Mouse (Mus musculus): Measurements from ENCODE around the gene C77080. TPM values are rescaled to one million over a fixed set of nuclear protein-coding genes. Genes with fewer than 3 reads are reported as not detected.

The C77080 gene
- total RNA-seq (2014; rRNA removed; ENCODE audit: low replicate concordance) (7.8 and 9.0 TPM in 2 replicates), polyA plus RNA-seq (2015; fragmentation: Nextera tagmentation; extraction: Ambion mirVana) (0.77 and 0.78 TPM in 2 replicates)

DNA sequence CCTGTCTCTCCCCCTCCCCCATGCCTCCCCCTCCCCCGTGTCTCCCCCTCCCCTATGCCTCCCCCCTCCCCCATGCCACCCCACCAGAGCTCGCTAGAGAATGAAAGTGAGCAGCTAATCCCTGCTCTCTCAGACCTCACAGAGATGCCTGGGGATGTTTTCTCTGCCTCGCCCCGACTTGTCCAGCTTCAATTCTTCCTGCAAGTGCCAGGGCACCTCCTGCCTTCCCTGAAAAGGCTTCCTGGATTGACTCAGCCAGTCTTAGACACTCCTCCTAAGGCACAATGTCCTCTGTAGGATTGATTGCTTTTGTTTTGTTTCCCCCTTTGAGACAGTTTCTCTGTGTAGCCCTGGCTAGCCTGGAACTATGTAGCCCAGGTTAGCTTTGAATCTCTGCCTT lies at the start of gene C77080:
Gene C77080 (minus strand): TSS at position 209 of the 400 bp plus-strand sequence.
- H3K4me1 ChIP-seq (ENCODE audit: control insufficient read depth, insufficient read depth), result peaks cover 14% of the 10 kb centered on the region
- no peak within 1 kb of the TSS for H3K4me3 ChIP-seq (ENCODE audit: low read depth, low read length)
- 13% methylated on average over 3 of the region's 4 CpGs for WGBS
- no peak for ATAC-seq (ENCODE audit: insufficient read depth, low read depth)
- no peaks in the 10 kb centered on the region for H3K36me3 ChIP-seq (replicated peaks; ENCODE audit: control insufficient read depth, insufficient read depth, low read length)
- H3K27me3 ChIP-seq (ENCODE audit: control insufficient read depth, insufficient read depth, low read length), result no peaks in the 10 kb centered on the region
- no peak within 1 kb of the TSS for H3K4me2 ChIP-seq (ENCODE audit: low read depth, low read length)
- H3K9me3 ChIP-seq (replicated peaks; ENCODE audit: control insufficient read depth, low read length), result no peaks in the 10 kb centered on the region
- TF ChIP-seq EP300 (IDR thresholded peaks at IDR 0.05; ENCODE audit: low read depth), result no peak
- no peak for TF ChIP-seq CTCF (IDR thresholded peaks at IDR 0.05; ENCODE audit: low read depth)
- no peak within 1 kb of the TSS for H3K9ac ChIP-seq (replicated peaks; ENCODE audit: low read depth, low read length)
- DNase-seq (ENCODE audit: low spot score), result no peak
- H3K27ac ChIP-seq (ENCODE audit: low read depth), result peak within 1 kb of the TSS; percentile 53; the same call in 1 of the 2 replicates

- ATAC-seq (ENCODE audit: insufficient read depth, low read depth), result no peak
- peaks cover 65% of the 10 kb centered on the region for H3K36me3 ChIP-seq (replicated peaks; ENCODE audit: control insufficient read depth, insufficient read depth, low read length)
- 88% methylated on average over 1 of the region's 1 CpGs for WGBS
These were observed 46.7 kb upstream of the C77080 start for GRCm38 (mm10) chr4:129307936-129308335.

DNA sequence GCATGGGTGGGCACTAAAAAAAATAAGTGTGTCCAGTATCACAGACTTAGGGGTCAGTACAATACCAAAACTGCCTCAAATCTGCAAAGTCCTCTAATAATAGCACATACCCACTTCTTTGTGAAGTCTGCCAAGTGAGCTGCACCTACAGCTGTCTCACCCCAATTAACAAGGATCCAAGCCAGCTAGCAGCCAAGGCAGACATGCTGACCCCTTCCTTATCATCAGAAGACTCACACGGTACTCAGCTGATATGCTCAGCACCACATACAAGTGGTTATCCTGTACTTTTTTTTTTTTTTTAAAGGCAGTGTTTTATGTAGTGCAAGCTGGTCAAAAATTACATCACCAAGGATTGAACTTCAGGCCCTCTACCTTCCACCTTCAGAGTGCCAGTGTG lies 43.1 kb upstream of the C77080 start:
- TF ChIP-seq CTCF (IDR thresholded peaks at IDR 0.05; ENCODE audit: low read depth) (no peak), EP300 (IDR thresholded peaks at IDR 0.05; ENCODE audit: low read depth) (no peak)
- no peak overlapping the region for H3K4me3 ChIP-seq (ENCODE audit: low read depth, low read length)
- ATAC-seq (ENCODE audit: insufficient read depth, low read depth) (0 out of 2 replicates have a peak, but pooled peaks have one; percentile 17), DNase-seq (ENCODE audit: low spot score) (no peak)
- no peak overlapping the region for H3K4me2 ChIP-seq (ENCODE audit: low read depth, low read length)
- H3K36me3 ChIP-seq (replicated peaks; ENCODE audit: control insufficient read depth, insufficient read depth, low read length), result peaks cover 37% of the 10 kb centered on the region
- 8% methylated on average over 1 of the region's 1 CpGs for WGBS
- H3K9ac ChIP-seq (replicated peaks; ENCODE audit: low read depth, low read length), result no peak overlapping the region
- no peaks in the 10 kb centered on the region for H3K9me3 ChIP-seq (replicated peaks; ENCODE audit: control insufficient read depth, low read length)
- H3K27me3 ChIP-seq (ENCODE audit: control insufficient read depth, insufficient read depth, low read length), result no peaks in the 10 kb centered on the region
- no peak overlapping the region for H3K27ac ChIP-seq (ENCODE audit: low read depth)
- H3K4me1 ChIP-seq (ENCODE audit: control insufficient read depth, insufficient read depth), result peaks cover 8% of the 10 kb centered on the region; the same call in 1 of the 2 replicates

More at GRCm38 (mm10) chr4:129307936-129308335, 46.7 kb upstream of the C77080 start:
- no peak for TF ChIP-seq EP300 (IDR thresholded peaks at IDR 0.05; ENCODE audit: low read depth)
- no peak for TF ChIP-seq CTCF (IDR thresholded peaks at IDR 0.05; ENCODE audit: low read depth)
- no peak for DNase-seq (ENCODE audit: low spot score)
- H3K27ac ChIP-seq (ENCODE audit: low read depth), result no peak overlapping the region
- H3K4me1 ChIP-seq (ENCODE audit: control insufficient read depth, insufficient read depth), result peaks cover 8% of the 10 kb centered on the region; the same call in 1 of the 2 replicates
- no peak overlapping the region for H3K4me2 ChIP-seq (ENCODE audit: low read depth, low read length)
- no peak overlapping the region for H3K4me3 ChIP-seq (ENCODE audit: low read depth, low read length)
- no peak overlapping the region for H3K9ac ChIP-seq (replicated peaks; ENCODE audit: low read depth, low read length)
- H3K27me3 ChIP-seq (ENCODE audit: control insufficient read depth, insufficient read depth, low read length), result no peaks in the 10 kb centered on the region
- H3K9me3 ChIP-seq (replicated peaks; ENCODE audit: control insufficient read depth, low read length), result no peaks in the 10 kb centered on the region

GRCm38 (mm10) chr4:129303816-129304215 lies 42.6 kb upstream of the C77080 start:
- H3K9me3 ChIP-seq (replicated peaks; ENCODE audit: control insufficient read depth, low read length), result no peaks in the 10 kb centered on the region
- DNase-seq (ENCODE audit: low spot score) (no peak), ATAC-seq (ENCODE audit: insufficient read depth, low read depth) (no peak; the same call in 1 of the 2 replicates)
- H3K27me3 ChIP-seq (ENCODE audit: control insufficient read depth, insufficient read depth, low read length), result no peaks in the 10 kb centered on the region
- TF ChIP-seq CTCF (IDR thresholded peaks at IDR 0.05; ENCODE audit: low read depth) (no peak), EP300 (IDR thresholded peaks at IDR 0.05; ENCODE audit: low read depth) (no peak)
- 77% methylated on average over 9 of the region's 9 CpGs for WGBS
- no peak overlapping the region for H3K4me2 ChIP-seq (ENCODE audit: low read depth, low read length)
- no peak overlapping the region for H3K9ac ChIP-seq (replicated peaks; ENCODE audit: low read depth, low read length)
- H3K4me3 ChIP-seq (ENCODE audit: low read depth, low read length), result no peak overlapping the region
- peaks cover 8% of the 10 kb centered on the region; the same call in 1 of the 2 replicates for H3K4me1 ChIP-seq (ENCODE audit: control insufficient read depth, insufficient read depth)
- H3K27ac ChIP-seq (ENCODE audit: low read depth), result no peak overlapping the region
- H3K36me3 ChIP-seq (replicated peaks; ENCODE audit: control insufficient read depth, insufficient read depth, low read length), result peaks cover 32% of the 10 kb centered on the region

DNA sequence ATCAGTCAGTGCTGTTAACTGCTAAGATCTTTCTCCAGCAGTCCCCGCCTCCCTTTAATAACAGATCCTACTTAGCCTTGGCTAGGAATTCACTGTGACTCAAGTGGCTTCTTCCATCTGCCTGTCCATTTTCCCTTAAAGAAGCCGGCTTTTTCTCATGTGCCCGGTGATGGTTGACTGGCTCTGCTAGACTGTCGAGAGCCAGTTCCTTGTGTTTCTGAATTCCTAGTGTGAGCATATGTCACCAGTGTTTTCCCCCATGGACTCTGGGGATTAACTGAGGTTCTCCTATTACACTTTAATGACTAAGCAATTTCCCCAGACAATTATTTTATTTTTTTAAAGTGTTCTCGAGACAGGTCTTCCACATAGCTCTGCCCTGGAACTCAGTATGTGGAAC lies 42.2 kb upstream of the C77080 start:
- ATAC-seq (ENCODE audit: insufficient read depth, low read depth) (no peak), DNase-seq (ENCODE audit: low spot score) (peak; percentile 12)
- Histone ChIP-seq H3K36me3 (replicated peaks; ENCODE audit: control insufficient read depth, insufficient read depth, low read length) (peaks cover 28% of the 10 kb centered on the region), H3K4me3 (ENCODE audit: low read depth, low read length) (no peak overlapping the region), H3K4me1 (ENCODE audit: control insufficient read depth, insufficient read depth) (peaks cover 8% of the 10 kb centered on the region; the same call in 1 of the 2 replicates), H3K27ac (ENCODE audit: low read depth) (no peak overlapping the region), H3K9ac (replicated peaks; ENCODE audit: low read depth, low read length) (no peak overlapping the region), H3K9me3 (replicated peaks; ENCODE audit: control insufficient read depth, low read length) (no peaks in the 10 kb centered on the region), H3K4me2 (ENCODE audit: low read depth, low read length) (no peak overlapping the region), H3K27me3 (ENCODE audit: control insufficient read depth, insufficient read depth, low read length) (no peaks in the 10 kb centered on the region)
- WGBS, result 78% methylated on average over 5 of the region's 5 CpGs
- TF ChIP-seq EP300 (IDR thresholded peaks at IDR 0.05; ENCODE audit: low read depth) (no peak), CTCF (IDR thresholded peaks at IDR 0.05; ENCODE audit: low read depth) (no peak)

GRCm38 (mm10) chr4:129299121-129299520 lies 37.9 kb upstream of the C77080 start:
- DNase-seq (ENCODE audit: low spot score), result no peak
- Histone ChIP-seq H3K4me2 (ENCODE audit: low read depth, low read length) (no peak overlapping the region), H3K9ac (replicated peaks; ENCODE audit: low read depth, low read length) (no peak overlapping the region), H3K9me3 (replicated peaks; ENCODE audit: control insufficient read depth, low read length) (no peaks in the 10 kb centered on the region), H3K27ac (ENCODE audit: low read depth) (no peak overlapping the region), H3K27me3 (ENCODE audit: control insufficient read depth, insufficient read depth, low read length) (no peaks in the 10 kb centered on the region), H3K4me1 (ENCODE audit: control insufficient read depth, insufficient read depth) (peaks cover 7% of the 10 kb centered on the region; the same call in 1 of the 2 replicates), H3K36me3 (replicated peaks; ENCODE audit: control insufficient read depth, insufficient read depth, low read length) (no peaks in the 10 kb centered on the region), H3K4me3 (ENCODE audit: low read depth, low read length) (no peak overlapping the region)
- TF ChIP-seq EP300 (IDR thresholded peaks at IDR 0.05; ENCODE audit: low read depth) (no peak), CTCF (IDR thresholded peaks at IDR 0.05; ENCODE audit: low read depth) (no peak)
- 59% methylated on average over 10 of the region's 10 CpGs for WGBS
- no peak for ATAC-seq (ENCODE audit: insufficient read depth, low read depth)
